Mouse (Mus musculus) ZHBTc4 (cell line): ENCODE results near the gene Tmem91.

Experiments
- DNase-seq: peaks from one replicate; pipeline ENCODE4 v3.0.0-alpha.2; 2011; ENCODE audit warnings: low read depth, low spot score

Tmem91 gene

DNA sequence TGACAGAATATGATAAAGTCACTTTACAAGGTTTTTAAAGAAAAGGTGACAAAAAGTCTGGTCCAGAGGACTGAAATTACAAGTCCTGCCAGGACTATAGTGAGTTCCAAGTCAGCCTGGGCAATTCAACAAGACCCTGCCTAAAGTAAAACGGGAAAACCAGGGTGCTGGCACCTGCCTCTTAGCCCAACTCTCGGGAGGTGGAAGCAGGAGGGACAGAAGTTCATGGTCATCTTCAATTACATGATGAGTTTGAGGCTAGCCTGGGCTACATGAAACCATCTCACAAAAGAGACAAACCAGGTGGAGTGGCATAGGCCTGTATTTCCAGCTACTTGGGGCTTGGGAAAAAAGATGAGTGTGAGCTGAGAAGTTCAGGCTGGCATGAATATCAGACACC is 3.3 kb downstream of the Tmem91 start:
- DNase-seq: no peak

DNA sequence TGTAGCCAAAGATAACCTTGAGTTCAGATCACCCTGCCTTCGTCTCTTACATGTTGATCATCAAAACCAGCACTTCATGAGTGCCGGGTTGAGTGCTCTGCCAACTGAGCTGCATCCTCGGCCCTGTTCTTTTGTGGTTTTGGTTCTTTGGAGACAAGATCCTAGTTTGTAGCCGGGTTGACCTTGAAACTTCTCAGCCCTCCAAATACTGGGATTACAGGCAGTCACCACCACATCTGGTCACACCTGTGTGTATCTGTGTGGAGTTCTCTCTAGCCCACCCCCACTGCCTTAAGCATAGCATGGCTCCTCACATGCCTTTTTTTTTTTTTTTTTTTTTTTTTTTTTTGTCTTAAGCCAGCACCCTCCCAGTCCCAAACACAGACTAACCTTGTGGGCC is 4.9 kb downstream of the Tmem91 start:
- DNase-seq: peak; percentile 62

DNA sequence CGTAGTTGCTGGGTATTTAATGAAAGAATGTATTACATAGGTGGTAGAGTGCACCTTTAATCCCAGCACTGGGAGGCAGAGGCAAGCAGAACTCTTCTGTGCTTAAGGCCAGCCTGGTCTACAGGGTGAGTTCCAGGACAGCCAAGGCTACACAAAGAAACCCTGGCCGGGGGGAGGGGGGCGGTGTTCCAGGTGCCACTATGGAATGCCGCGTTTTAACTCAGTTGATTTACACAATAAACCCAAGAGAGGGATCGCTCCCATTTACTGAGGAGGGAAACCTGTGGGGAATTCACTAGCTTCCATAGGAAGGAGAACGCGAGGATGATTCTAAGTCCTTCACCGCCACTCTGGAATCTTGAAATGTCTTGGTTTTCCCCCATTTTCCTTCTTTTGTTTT is 5.3 kb downstream of the Tmem91 start:
- DNase-seq: peak; percentile 94

DNA sequence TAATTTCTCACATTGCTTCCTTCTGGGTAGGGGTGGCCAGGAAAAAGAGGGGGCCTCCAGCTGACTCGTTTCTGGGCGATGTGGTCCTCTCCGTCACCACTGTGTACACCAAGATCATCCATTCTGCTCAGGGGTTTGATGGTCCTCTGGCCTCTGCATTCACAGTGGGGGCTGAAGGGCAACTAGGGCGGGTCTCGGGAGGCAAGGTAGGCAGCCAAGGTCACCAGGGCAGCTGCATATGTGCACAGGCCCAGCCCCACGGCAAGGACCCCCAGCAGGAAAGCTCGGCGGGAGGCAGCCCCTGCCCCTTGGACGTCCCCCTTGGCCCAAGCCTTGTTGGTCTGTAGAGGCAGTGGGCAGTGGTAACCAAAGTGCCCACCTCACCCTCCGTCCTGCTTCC is 5.8 kb downstream of the Tmem91 start:
- DNase-seq: peak; percentile 70

DNA sequence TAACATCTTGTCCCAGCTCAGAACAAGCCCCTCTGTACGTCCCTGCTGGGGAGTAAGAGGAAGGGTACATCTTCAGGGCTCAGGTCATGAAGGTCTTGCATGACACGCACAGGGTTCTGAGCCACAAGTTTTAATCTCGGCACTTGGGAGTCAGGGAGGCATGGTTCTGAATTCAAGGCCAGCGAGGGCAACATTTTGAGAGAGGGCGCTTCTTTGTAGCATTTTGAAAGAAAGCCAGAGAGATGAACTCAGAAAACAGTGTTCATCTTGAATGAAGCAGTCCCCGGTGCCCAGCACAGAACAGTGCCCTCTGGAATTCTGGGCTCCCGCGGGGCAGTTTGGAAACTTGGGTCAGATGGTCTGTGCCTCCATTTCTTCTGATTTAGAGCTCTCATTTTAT is 8.6 kb downstream of the Tmem91 start:
- DNase-seq: no peak

DNA sequence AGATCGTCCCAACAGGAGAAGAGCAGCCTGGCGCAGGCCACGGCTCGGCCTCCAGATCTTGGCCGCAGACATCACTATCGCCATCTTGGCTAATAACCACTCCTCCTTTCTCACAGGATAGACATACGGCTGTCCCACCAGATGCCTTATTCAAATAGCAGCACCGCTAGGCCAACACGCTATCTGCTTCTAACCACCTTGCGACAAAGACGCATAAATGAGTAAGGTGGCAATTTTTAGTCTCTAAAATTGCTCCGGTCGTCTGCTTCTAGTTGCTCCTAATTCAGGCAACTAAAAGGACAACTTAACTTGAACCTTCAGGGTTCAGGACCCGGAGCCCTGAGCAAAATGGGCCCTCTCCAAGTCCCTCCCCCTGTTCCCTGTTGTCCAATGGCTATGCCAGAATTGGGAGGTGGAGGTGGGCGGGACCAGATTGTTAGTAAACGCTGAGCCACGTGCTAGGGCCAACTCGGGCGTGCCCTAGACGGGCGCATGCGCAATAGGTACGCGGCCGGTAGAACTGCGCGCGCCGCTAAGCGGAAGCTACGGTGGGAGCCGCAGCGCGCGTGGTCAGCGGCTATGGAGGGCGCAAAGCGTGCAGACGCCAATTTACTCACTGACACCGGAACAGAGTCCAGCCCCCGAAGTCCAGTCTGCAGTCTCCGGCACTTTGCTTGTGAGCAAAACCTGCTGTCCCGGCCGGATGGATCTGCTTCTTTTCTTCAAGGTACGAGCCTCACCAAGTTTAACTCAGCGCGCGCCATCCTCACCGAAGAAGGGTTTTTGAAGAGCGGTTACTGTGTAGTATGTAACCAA is 16.1 kb downstream of the Tmem91 start, which contains the start of the genes Bckdha and Exosc5:
Gene Bckdha (minus strand): TSS at position 325 of the 816 bp plus-strand sequence.
Gene Exosc5 (plus strand): TSS at position 508 of the 816 bp plus-strand sequence.
- peak; percentile 100 for DNase-seq

DNA sequence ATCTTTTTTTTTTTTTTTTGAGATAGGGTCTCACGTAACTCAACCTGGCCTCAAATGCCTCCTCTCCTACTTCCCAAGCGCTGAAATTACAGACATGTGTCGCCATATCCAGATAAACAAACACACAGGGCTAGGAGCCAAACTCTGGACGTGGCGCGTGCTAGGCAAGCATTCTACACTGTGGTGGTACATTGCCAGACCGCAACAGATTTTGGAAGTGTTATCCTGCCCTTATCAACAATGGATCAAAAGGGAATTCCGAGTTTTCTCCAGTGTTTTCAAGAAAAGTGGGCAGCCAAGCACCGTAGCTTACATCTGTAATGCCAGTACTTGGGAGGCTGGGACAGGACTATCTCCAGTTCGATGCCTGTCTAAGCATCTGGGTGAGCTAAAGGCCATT is 17.2 kb downstream of the Tmem91 start:
- DNase-seq: no peak

DNA sequence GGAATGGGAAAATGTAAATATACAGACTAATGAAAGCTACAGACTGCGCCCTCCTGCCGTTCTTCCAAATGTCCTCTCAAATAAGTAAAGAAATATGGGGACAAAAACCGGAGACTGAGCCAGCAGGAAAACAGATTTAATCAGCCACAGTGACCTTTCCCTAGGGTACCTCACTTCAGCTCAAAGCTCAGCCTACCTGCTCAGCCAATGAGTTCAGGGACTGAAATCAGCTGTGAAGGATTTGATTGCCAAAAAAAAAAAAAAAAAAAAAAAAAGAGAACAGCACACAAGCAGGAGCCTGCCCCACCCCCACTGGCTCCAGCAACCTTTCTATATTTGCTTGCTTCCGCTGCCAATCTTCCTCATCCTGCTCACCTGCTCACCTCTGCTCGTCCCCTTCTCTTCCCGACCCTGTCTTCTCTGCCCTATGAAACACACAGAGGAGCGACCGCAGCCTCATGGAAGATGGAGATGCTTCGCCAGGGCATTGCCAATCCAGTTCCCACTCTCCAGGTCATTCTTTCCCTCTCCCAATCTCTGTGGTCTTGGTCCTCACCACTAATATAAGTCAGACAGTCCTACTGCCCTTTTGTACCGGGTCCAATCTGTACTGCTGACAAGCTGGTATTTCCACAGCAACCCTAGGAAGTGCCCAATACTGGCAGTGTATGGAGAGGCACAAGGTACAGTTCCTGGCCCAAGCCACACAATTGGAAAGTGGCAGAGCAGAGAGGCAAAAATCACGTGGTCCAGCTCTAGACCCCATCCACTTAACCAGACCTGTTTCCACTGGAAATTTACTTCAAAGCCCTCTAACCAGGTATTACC is 19.2 kb downstream of the Tmem91 start:
- no peak for DNase-seq

DNA sequence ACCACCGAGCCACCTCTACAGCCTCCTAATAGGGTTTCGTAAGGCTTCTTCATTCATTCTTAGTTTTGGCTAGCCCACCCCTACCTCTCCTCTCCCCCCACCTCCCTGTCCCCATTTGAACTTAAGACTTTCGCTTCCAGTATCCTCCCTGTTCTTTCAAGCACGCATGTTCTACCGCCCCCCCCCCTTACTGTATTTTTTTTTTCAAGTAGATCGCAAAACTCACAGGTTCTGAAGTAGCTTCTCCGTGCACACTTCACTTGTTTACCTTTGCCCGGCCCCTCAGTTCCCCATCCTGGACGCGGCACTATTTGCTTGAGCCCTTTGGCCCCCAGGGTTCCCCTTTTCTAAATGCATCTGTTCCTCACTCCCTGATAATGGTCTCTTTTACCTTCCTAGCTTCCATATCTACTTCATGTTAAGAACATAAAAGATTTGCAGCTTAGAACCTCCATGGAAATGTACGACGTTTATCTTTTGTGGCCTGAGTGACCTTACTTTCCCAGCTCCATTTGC is 22.7 kb downstream of the Tmem91 start:
- DNase-seq: no peak

DNA sequence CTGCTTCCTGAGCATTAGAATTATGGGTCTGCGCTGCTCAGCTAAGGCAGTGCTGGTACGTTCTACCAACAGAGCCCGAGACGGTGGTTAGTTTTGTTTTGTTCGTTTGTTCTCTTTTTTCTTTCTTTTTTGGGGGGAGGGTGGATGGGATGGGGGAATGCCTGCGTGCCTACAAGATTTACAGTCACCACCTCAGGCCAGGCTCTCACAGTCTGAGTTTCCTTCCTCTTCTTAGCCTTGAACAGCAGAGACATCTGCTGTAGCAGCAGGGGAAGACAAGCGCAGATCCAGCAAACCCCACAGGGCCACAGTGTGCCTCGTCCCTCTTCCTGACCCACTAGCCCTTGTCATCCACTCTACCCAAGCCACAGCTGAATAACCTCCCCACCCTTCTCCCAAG is 23.7 kb downstream of the Tmem91 start:
- DNase-seq: peak; percentile 23

DNA sequence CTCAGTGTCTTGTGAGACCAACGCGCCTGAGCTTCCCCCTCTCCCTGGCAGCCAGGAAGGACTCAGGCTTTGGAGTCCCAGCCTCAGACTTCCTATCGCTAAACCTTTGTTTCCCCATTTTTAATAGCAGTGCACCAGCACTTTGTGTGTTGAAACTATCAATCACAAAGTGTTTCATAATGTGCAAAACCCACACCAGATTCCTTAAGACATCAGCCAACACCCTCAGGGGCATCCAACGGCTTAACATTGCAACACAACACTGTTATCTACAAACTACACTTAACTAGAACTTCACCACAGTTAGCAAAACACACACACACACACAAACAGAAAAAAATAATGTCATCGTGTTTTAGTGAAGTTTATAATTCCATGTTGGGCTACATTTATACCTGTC is 25.1 kb downstream of the Tmem91 start:
- DNase-seq: no peak

DNA sequence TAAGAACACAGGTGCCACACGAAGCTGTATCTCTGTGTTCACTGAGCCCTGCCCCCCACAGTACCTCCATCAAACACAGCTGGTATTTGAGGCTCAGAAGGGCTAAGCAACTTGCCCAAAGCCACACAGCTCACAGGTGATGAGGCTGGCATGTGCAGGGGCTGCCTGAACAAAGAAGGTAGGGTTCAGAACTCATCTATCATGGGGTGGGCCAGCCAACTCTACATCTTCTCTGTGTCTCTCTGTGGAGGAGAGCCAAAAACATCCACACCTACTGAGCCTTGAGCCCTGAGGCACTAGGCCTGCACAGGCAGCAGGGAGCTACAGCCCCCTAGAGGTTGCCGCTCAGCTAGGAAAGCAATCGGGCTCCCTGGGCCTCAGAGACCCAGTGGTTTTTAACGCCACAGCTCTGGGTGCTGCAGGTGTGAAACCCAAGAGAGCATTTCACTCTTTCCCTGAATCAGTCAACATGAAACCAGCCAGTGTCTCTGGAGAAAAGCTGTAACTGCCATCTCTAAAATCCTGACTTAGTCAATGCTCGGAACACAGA is 27.3 kb downstream of the Tmem91 start:
- peak; percentile 68 for DNase-seq

DNA sequence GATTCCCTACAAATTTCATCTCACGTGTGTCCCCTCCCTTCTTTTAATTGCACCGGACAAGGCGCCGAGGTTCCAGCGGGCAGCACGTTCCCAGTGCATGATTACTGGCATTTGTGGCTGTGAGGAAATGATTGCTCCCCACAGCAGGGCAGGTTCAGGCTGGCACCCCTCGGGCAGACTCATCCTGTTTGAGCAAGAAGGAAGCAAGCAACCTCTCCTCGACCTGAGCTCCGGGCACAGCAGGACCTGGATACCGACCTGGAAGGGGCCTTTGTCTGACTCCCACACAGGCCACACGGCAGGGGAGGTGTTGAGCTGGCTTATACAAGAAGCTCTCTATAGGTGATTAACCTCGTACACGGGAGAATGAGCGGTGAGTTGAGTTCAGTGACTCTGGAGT is 29.9 kb downstream of the Tmem91 start:
- no peak for DNase-seq

DNA sequence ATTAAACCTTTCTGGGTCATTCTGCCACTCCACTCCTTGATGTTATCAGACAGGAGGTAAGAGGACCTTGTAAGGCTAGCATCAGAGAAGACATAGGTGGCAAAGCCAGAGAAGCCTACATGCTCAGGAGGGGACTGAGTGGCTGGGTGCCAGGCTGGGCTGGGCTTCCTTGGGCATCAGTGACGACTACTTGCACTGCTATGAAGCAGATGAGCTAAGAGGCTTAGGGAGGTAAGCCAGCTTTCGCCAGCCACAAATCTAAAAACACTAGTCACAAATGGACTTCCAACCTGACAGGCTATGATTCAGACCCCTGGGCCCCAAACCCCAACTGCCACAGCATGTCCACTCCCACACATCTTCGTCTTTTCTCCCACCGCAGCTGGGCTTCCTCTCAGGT is 30.3 kb downstream of the Tmem91 start:
- no peak for DNase-seq

DNA sequence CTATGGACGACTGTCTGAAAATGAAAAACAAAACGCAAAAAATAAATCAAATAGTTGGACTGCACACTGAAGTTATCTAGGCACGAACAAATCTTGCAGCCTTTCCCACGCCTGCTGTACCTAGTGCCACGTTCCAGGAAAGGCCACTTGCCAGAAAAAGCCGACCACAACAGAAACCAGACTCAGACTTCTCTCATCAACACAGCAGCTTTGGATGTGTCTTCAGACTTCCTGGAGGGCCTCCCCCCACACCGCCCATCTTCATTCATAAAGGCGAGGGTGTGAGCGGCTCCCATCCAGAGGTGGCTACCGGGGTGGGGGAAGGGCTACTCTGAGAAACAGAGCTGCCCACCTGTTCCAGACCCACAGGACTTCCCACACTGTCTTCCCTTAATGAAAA is 30.8 kb downstream of the Tmem91 start:
- no peak for DNase-seq

DNA sequence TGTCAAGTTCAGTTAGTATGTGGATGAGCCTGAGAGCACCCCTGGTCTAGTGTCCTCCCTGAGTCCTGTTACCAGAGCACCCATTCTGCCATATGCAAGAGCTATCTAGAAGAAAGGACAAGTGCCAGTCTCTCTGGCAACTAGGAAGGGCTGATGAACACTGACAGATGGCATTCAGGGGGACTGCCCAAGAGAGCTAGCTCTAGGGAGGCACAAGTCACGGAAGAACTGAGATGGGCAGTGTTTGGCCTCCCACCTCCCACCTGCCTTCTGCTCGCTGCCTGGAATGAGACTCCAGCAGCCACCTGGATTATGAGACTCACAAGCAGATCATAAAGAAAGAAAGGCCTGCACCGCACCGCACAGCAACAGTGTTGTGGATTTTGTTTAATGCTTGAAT is 35.2 kb downstream of the Tmem91 start:
- no peak for DNase-seq

DNA sequence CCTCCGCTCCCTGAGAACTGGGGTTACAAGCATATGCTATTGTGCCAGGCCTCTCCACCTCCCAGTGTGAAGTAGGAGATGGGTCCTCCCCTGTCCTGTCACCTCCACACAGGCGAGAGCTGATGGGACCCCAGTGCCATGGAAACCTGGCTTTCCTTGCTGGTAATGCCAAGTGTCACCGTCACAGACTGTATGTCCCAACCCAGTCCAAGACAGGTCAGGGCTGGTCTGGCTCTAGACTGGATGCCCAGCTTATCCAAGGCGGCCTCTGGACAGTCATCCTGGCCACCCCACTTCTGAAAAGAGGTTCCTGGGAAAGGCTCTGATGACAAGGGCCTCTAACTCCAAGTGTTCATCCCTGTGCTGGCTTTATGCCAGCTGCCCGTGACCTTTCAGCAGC is 37.9 kb downstream of the Tmem91 start:
- no peak for DNase-seq

DNA sequence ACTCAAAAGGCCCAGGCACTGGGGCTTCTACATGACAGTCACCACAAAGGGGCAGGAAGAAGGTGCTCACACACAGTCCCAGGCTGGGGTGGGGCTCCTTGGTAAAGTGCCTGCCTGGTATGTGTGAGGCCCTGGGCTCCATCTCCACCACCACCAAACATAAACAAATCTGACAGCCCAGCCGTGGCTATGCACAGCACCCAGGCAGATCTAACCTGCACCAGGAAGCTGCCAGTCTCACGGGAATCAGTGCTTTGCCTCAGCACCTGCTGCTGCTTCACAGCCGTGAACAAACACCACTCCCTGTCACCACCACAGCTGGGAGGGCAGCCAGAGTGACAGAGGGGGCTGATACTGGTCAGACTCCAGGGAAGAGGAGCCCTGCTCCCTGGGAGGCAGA is 38.6 kb downstream of the Tmem91 start:
- DNase-seq: no peak

DNA sequence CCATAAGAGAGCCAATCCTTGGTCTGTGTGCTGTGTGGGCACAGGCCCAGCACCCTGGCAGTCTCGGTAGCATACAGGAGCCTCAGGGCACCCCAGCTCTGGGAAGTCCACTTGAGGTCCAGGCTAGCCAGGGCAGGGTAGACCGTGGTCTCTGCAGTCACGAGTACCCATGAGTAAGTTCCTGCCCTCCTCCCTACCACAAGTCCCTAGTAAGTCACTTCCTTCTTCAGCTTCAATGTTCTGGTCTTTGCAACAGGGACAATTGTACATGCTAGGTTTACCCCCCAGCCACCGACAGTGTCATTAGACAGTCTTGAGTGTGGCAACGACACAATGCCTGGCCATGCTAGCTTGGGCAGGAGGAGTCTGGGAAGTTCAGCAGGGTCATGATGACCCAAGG is 42.3 kb downstream of the Tmem91 start:
- no peak for DNase-seq

DNA sequence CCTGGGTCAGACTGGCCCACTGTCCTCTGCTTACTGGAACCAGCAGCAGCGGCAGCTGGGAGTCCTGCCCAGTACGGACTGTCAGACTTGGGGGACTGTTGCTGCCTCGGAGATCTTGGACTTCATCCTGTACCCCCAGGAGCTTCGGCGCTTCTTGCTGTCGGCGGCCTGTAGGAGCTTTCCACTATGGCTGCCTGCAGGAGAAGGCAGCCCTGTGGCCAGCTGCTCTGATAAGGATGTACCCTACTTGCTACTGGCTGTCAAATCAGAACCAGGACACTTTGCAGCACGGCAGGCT is 46.7 kb downstream of the Tmem91 start:
- DNase-seq: no peak

DNA sequence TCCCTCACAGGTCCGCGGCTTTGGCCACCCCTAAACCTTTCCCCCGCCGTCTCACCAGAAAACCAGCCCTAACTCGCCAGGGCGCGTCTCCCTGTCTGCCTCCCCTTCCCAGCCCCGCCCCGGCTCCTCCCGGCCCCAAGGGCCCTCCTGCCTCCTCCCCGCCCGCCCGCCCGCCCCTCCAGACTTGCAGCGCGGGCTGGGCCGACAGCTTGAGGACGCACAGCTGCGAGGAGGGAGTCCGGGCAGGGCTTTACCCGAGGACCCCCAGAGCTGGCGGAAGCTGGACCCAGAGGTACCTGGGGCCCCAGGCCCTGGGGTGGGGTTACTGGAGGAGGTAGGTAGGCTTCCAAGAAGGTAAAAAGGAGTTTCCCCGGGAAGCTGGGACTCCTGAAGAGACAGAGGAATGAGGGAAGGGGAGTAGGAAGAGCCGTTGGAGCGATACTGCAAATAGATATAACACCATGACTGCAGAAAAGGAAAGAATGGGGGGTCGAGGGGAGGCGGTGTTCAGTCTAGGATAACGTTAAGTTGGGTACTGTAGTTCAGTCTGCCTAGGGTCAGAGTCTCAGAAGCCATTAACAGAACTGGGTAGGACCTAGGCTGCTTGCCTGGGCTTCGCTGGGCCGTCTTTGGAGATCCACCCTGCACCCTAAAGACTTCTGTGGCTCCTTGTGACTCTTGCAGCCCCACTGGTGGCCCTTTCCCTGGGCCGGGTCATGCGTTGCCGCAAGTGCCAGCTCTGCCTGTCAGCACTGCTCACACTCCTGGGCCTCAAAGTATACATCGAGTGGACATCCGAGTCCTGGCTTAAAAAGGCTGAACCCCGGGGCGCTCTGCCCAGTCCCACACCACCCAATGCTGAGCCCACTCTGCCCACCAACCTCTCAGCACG is 47.3 kb downstream of the Tmem91 start:
- peak; percentile 82 for DNase-seq
